19 mouse cellular contexts compared by ENCODE assay signal in the genomic region with DNA sequence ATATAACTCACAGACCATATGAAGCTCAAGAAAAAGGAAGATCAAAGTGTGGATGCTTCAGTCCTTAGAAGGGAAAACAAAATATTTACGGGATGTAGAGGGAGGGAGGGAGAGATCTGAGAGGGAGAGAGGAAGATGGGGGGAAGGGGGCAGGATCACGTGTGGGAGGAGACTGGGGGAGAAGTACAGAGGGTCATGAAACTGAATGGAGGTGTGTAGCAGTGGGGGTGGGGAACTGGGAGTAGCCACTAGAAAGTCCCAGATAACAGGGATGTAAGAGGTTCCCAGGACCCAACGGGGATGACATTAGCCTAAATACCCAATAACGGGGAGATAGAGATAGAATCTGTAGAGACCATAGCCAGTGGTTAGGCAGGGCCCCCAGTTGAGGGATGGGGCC.
"Had no signal": no experiment of that assay in that cellular context is flagged by ENCODE, and none has a peak within 500 bp of the region (broad histone marks: within the 10 kb centered on the region; RNA-seq: fewer than 3 reads in every experiment).

No protein-coding gene starts in this region.

- DNase-seq: liver, postnatal 0 days; lung, adult 2 months; lung, postnatal 14 days; lung, postnatal 4 days; midbrain, embryonic 14.5 days; retina, postnatal 1 day; right cerebral cortex, adult 18-20 months; right cerebral cortex, postnatal 25 days; right cerebral cortex, postnatal 4 days; spleen, adult 18-20 months; thymus, postnatal 14 days; thymus, postnatal 36 days had no signal

- H3K27ac ChIP-seq: liver, embryonic 15.5 days; lung, embryonic 15.5 days; midbrain, embryonic 10.5 days; midbrain, embryonic 12.5 days; neural tube, embryonic 13.5 days; neural tube, embryonic 15.5 days had no signal

- H3K4me3 ChIP-seq: liver, embryonic 15.5 days; lung, embryonic 15.5 days; midbrain, embryonic 10.5 days; midbrain, embryonic 12.5 days; myocyte; neural tube, embryonic 13.5 days; neural tube, embryonic 15.5 days had no signal

- H3K4me1 ChIP-seq: midbrain, embryonic 12.5 days had no signal

- H3K9me3 ChIP-seq: liver, embryonic 15.5 days; lung, embryonic 15.5 days; midbrain, embryonic 10.5 days; midbrain, embryonic 12.5 days; neural tube, embryonic 13.5 days; neural tube, embryonic 15.5 days had no signal

- H3K36me3 ChIP-seq: liver, embryonic 15.5 days; lung, embryonic 15.5 days; midbrain, embryonic 10.5 days; midbrain, embryonic 12.5 days; neural tube, embryonic 13.5 days; neural tube, embryonic 15.5 days had no signal

- H3K27me3 ChIP-seq: liver, embryonic 15.5 days; lung, embryonic 15.5 days; midbrain, embryonic 12.5 days; neural tube, embryonic 13.5 days; neural tube, embryonic 15.5 days had no signal

- H3K9ac ChIP-seq: liver, embryonic 15.5 days; liver, postnatal 0 days; lung, embryonic 15.5 days; midbrain, embryonic 12.5 days; neural tube, embryonic 13.5 days; neural tube, embryonic 15.5 days had no signal
